Mouse (Mus musculus): ENCODE measurements around the gene Ptpn7. TPM values are rescaled to one million over a fixed set of nuclear protein-coding genes. Genes with fewer than 3 reads are reported as not detected.
"Not testable (repeated sequence)": the region's sequence is repeated elsewhere in the genome, so short reads cannot be mapped to it uniquely, and the experiment has no call there.

The Ptpn7 gene
- polyA plus RNA-seq, 1 experiment = 5.4 TPM

DNA sequence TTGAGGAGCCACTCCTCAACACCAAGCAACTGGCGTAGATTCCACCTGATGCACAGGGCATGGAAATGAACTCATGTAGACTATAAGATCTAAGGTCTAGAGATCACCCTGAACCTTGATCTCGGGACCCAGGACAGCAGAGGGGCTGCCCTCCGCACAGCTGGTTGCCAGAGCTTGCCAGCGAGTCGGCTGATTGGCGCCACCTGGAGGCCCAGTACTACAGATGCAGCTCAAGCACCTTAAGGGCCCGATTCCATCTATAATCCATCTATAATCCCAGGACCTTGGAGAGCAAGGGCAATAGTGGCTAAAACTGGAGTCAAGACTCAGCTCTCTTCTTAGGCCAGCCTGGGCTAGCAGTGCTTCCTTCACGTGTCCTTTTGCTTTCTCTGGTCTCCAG is 26.5 kb upstream of the Ptpn7 start:
- 2% methylated on average over 8 of the region's 8 CpGs for WGBS
- peaks cover 22% of the 10 kb centered on the region for H3K27me3 ChIP-seq (ENCODE audit: control insufficient read depth, insufficient read depth, low read length)

DNA sequence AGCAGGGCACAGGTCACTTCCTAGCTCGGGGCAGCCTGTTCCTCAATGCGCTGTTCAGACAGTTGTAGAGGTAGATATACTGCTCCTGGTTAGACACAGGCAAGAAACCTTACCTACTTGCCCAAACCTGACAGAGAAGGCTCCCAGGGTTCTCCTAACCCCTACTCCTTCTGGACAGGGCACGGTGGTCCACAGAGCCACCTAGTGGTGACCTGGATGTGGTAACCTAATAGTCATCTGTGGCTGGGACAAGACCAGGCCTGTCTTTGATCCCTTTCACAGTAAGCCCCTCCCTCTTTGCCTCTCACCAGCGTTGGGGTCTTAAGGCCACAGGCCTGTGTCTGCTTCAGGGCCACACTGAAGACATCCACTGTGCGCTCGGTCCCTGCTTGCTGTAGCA is 23.9 kb upstream of the Ptpn7 start:
- Histone ChIP-seq H3K36me3 (ENCODE audit: control insufficient read depth, insufficient read depth, low read length) (no peaks in the 10 kb centered on the region), H3K27me3 (ENCODE audit: control insufficient read depth, insufficient read depth, low read length) (peaks cover 22% of the 10 kb centered on the region), H3K4me3 (ENCODE audit: low read depth, low read length) (no peak overlapping the region), H3K27ac (ENCODE audit: insufficient read depth, low read depth, low read length) (no peak overlapping the region), H3K4me1 (ENCODE audit: control insufficient read depth, insufficient read depth, insufficient read length, low read length) (no peaks in the 10 kb centered on the region; the same call in 1 of the 2 replicates)
- TF ChIP-seq POLR2A (IDR thresholded peaks at IDR 0.05; ENCODE audit: low read depth, low read length) (no peak), CTCF (IDR thresholded peaks at IDR 0.05; ENCODE audit: extremely low read depth, insufficient read length, insufficient replicate concordance, low read depth, low read length) (peak; percentile 49; the same call in 1 of the 2 replicates)
- WGBS = 55% methylated on average over 6 of the region's 6 CpGs

More for the DNA sequence above, 26.5 kb upstream of the Ptpn7 start:
- Histone ChIP-seq H3K4me1 (ENCODE audit: control insufficient read depth, insufficient read depth, insufficient read length, low read length) (no peaks in the 10 kb centered on the region; the same call in 1 of the 2 replicates), H3K4me3 (ENCODE audit: low read depth, low read length) (no peak overlapping the region), H3K36me3 (ENCODE audit: control insufficient read depth, insufficient read depth, low read length) (no peaks in the 10 kb centered on the region), H3K27ac (ENCODE audit: insufficient read depth, low read depth, low read length) (no peak overlapping the region)
- TF ChIP-seq CTCF (IDR thresholded peaks at IDR 0.05; ENCODE audit: extremely low read depth, insufficient read length, insufficient replicate concordance, low read depth, low read length) = peak; percentile 75; the same call in 1 of the 2 replicates
- no peak for TF ChIP-seq POLR2A (IDR thresholded peaks at IDR 0.05; ENCODE audit: low read depth, low read length)

GRCm38 (mm10) chr1:135110075-135110474 is 22.4 kb upstream of the Ptpn7 start:
- H3K27ac ChIP-seq (ENCODE audit: insufficient read depth, low read depth, low read length) = no peak overlapping the region
- peaks cover 9% of the 10 kb centered on the region for H3K27me3 ChIP-seq (ENCODE audit: control insufficient read depth, insufficient read depth, low read length)
- H3K4me1 ChIP-seq (ENCODE audit: control insufficient read depth, insufficient read depth, insufficient read length, low read length) = no peaks in the 10 kb centered on the region
- WGBS = 18% methylated on average over 6 of the region's 6 CpGs
- TF ChIP-seq CTCF (IDR thresholded peaks at IDR 0.05; ENCODE audit: extremely low read depth, insufficient read length, insufficient replicate concordance, low read depth, low read length) = peak; percentile 84; the same call in 1 of the 2 replicates
- TF ChIP-seq POLR2A (IDR thresholded peaks at IDR 0.05; ENCODE audit: low read depth, low read length) = no peak
- no peak overlapping the region for H3K4me3 ChIP-seq (ENCODE audit: low read depth, low read length)
- no peaks in the 10 kb centered on the region for H3K36me3 ChIP-seq (ENCODE audit: control insufficient read depth, insufficient read depth, low read length)

DNA sequence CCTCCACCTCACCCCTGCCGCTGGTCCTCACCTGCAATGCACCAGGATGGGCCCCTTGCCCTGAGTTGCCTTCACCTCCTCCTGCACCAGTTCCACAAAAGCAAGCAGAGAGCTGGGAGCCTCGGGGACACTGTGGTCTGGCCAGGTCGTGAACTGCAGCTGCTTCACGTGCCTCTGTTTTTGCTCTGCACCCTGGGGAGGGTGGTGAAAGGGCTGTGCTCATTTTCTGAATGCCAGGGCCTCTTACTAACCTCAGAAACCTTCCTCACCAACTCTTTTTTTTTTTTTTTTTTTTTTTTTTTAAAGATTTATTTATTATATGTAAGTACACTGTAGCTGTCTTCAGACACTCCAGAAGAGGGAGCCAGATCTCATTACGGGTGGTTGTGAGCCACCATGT is 21.2 kb upstream of the Ptpn7 start:
- H3K27me3 ChIP-seq (ENCODE audit: control insufficient read depth, insufficient read depth, low read length); H3K36me3 ChIP-seq (ENCODE audit: control insufficient read depth, insufficient read depth, low read length); H3K4me3 ChIP-seq (ENCODE audit: low read depth, low read length); H3K27ac ChIP-seq (ENCODE audit: insufficient read depth, low read depth, low read length); H3K4me1 ChIP-seq (ENCODE audit: control insufficient read depth, insufficient read depth, insufficient read length, low read length): not testable (repeated sequence)
- 54% methylated on average over 5 of the region's 5 CpGs for WGBS

GRCm38 (mm10) chr1:135112661-135113060 is 19.8 kb upstream of the Ptpn7 start:
- Histone ChIP-seq H3K4me1 (ENCODE audit: control insufficient read depth, insufficient read depth, insufficient read length, low read length) (no peaks in the 10 kb centered on the region), H3K27ac (ENCODE audit: insufficient read depth, low read depth, low read length) (no peak overlapping the region), H3K4me3 (ENCODE audit: low read depth, low read length) (no peak overlapping the region), H3K36me3 (ENCODE audit: control insufficient read depth, insufficient read depth, low read length) (no peaks in the 10 kb centered on the region), H3K27me3 (ENCODE audit: control insufficient read depth, insufficient read depth, low read length) (no peaks in the 10 kb centered on the region)
- TF ChIP-seq CTCF (IDR thresholded peaks at IDR 0.05; ENCODE audit: extremely low read depth, insufficient read length, insufficient replicate concordance, low read depth, low read length) = peak; percentile 79; the same call in 1 of the 2 replicates
- TF ChIP-seq POLR2A (IDR thresholded peaks at IDR 0.05; ENCODE audit: low read depth, low read length) = no peak
- 7% methylated on average over 8 of the region's 8 CpGs for WGBS

- Histone ChIP-seq H3K4me3 (ENCODE audit: low read depth, low read length) (no peak overlapping the region), H3K27ac (ENCODE audit: insufficient read depth, low read depth, low read length) (no peak overlapping the region), H3K27me3 (ENCODE audit: control insufficient read depth, insufficient read depth, low read length) (no peaks in the 10 kb centered on the region), H3K36me3 (ENCODE audit: control insufficient read depth, insufficient read depth, low read length) (no peaks in the 10 kb centered on the region), H3K4me1 (ENCODE audit: control insufficient read depth, insufficient read depth, insufficient read length, low read length) (peaks cover 4% of the 10 kb centered on the region; the same call in 1 of the 2 replicates)
- WGBS = 79% methylated on average over 8 of the region's 8 CpGs
- TF ChIP-seq POLR2A (IDR thresholded peaks at IDR 0.05; ENCODE audit: low read depth, low read length) (no peak), CTCF (IDR thresholded peaks at IDR 0.05; ENCODE audit: extremely low read depth, insufficient read length, insufficient replicate concordance, low read depth, low read length) (no peak)
Measured at GRCm38 (mm10) chr1:135124573-135125363, 7.7 kb upstream of the Ptpn7 start.

- WGBS = 49% methylated on average over 8 of the region's 8 CpGs
- Histone ChIP-seq H3K27ac (ENCODE audit: insufficient read depth, low read depth, low read length) (no peak overlapping the region), H3K27me3 (ENCODE audit: control insufficient read depth, insufficient read depth, low read length) (no peaks in the 10 kb centered on the region), H3K4me3 (ENCODE audit: low read depth, low read length) (no peak overlapping the region), H3K4me1 (ENCODE audit: control insufficient read depth, insufficient read depth, insufficient read length, low read length) (peaks cover 4% of the 10 kb centered on the region; the same call in 1 of the 2 replicates), H3K36me3 (ENCODE audit: control insufficient read depth, insufficient read depth, low read length) (no peaks in the 10 kb centered on the region)
- TF ChIP-seq CTCF (IDR thresholded peaks at IDR 0.05; ENCODE audit: extremely low read depth, insufficient read length, insufficient replicate concordance, low read depth, low read length) (no peak), POLR2A (IDR thresholded peaks at IDR 0.05; ENCODE audit: low read depth, low read length) (no peak)
Measured at GRCm38 (mm10) chr1:135125990-135126389, 6.5 kb upstream of the Ptpn7 start.

Data from small intestine, adult 2 months (tissue).